Mouse (Mus musculus): Measurements from ENCODE around the gene Ube2m. TPM values are rescaled to one million over a fixed set of nuclear protein-coding genes. Genes with fewer than 3 reads are reported as not detected.
A peak's percentile ranks its signal among the peaks of the same experiment; 100 is the strongest.

Ube2m gene
- polyA plus RNA-seq, 1 experiment from 2014 or later: 180 TPM

GRCm38 (mm10) chr7:13032541-13032940 is 5.5 kb downstream of the Ube2m start:
- ATAC-seq (ENCODE audit: low FRiP score): no peak
- Histone ChIP-seq H3K36me3 (peaks cover 74% of the 10 kb centered on the region), H3K4me1 (peaks cover 32% of the 10 kb centered on the region), H3K27me3 (no peaks in the 10 kb centered on the region), H3K4me3 (no peak overlapping the region), H3K27ac (no peak overlapping the region), H3K9me3 (replicated peaks) (no peaks in the 10 kb centered on the region), H3K9ac (no peak overlapping the region), H3K4me2 (replicated peaks) (no peak overlapping the region)
- 96% methylated on average over 7 of the region's 7 CpGs for WGBS

DNA sequence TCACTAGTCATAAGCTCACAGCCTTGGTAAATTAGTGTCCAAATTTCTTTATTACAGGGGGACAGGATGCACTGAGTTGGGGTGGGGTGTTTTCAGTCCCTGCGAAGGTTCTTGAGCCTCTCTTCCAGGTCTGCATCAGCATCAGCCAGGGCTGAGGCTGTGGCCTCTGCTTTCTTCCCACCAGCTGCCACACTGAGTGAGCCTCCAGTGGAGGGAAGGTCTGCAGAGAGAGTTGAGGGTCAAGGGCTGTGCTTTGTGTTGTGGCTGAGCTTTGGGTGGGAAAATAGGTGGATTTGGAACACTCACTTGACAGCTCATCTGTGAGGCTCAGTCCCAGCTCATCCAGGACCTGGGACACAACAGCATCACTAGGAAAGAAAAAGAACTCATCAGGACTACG is 6.1 kb downstream of the Ube2m start:
- Histone ChIP-seq H3K36me3 (peaks cover 80% of the 10 kb centered on the region), H3K4me2 (replicated peaks) (no peak overlapping the region), H3K4me3 (no peak overlapping the region), H3K27ac (no peak overlapping the region), H3K4me1 (peaks cover 34% of the 10 kb centered on the region), H3K9me3 (replicated peaks) (no peaks in the 10 kb centered on the region), H3K27me3 (no peaks in the 10 kb centered on the region), H3K9ac (no peak overlapping the region)
- no peak for ATAC-seq (ENCODE audit: low FRiP score)
- 91% methylated on average over 2 of the region's 2 CpGs for WGBS

DNA sequence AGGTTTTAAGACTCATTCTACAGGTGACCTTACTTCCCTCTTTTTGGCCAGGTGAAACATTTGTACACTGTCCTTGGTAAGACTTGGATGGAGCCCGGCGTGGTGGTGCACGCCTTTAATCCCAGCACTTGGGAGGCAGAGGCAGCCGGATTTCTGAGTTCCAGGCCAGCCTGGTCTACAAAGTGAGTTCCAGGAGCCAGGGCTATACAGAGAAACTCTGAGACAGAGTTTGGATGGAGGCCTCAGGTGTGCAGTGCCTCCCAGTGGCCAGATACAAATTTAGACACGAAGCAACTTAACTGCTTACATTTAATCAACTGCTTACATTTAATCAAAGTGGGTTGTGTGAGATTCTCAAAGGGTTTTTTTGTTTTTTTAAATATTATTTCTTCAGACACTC is 7.0 kb downstream of the Ube2m start:
- H3K4me3 ChIP-seq: no peak overlapping the region
- H3K9ac ChIP-seq: no peak overlapping the region
- no peak for ATAC-seq (ENCODE audit: low FRiP score)
- peaks cover 34% of the 10 kb centered on the region for H3K4me1 ChIP-seq
- H3K27me3 ChIP-seq: no peaks in the 10 kb centered on the region
- H3K27ac ChIP-seq: no peak overlapping the region
- H3K36me3 ChIP-seq: peaks cover 84% of the 10 kb centered on the region
- no peaks in the 10 kb centered on the region for H3K9me3 ChIP-seq (replicated peaks)
- no peak overlapping the region for H3K4me2 ChIP-seq (replicated peaks)
- whole genome bisulfite sequencing: 73% methylated on average over 5 of the region's 5 CpGs

DNA sequence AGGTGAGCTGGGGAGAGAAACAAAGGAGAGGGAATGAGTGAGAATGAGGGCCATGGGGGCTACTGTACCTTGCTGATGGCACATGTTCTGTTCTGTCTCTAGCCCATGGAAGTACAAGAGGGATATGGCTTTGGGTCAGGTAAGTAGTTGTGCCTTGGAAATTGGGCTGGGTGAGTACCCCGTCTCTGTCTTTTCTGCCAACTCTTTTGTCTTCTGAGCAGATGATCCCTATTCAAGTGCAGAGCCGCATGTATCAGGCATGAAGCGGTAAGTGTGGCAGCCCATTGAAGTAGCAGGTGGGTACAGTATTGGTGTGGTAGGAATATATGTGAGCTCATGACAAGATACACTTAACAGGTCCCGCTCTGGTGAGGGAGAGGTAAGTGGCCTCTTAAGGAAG is 9.1 kb downstream of the Ube2m start:
- Histone ChIP-seq H3K4me2 (replicated peaks) (no peak overlapping the region), H3K36me3 (peaks cover 79% of the 10 kb centered on the region), H3K9ac (no peak overlapping the region), H3K9me3 (replicated peaks) (no peaks in the 10 kb centered on the region), H3K27me3 (no peaks in the 10 kb centered on the region), H3K27ac (no peak overlapping the region), H3K4me1 (peaks cover 34% of the 10 kb centered on the region), H3K4me3 (no peak overlapping the region)
- no peak for ATAC-seq (ENCODE audit: low FRiP score)
- WGBS: 95% methylated on average over 4 of the region's 4 CpGs

- Histone ChIP-seq H3K36me3 (peaks cover 51% of the 10 kb centered on the region), H3K27ac (peak overlapping the region; percentile 100), H3K9ac (peak overlapping the region; percentile 98), H3K4me3 (peak overlapping the region; percentile 97), H3K9me3 (replicated peaks) (no peaks in the 10 kb centered on the region), H3K4me1 (peaks cover 29% of the 10 kb centered on the region), H3K27me3 (no peaks in the 10 kb centered on the region), H3K4me2 (replicated peaks) (peak overlapping the region; percentile 91)
- WGBS: 27% methylated on average over 4 of the region's 4 CpGs
- no peak for ATAC-seq (ENCODE audit: low FRiP score)
Measured at GRCm38 (mm10) chr7:13025511-13026112, 12.5 kb downstream of the Ube2m start.

GRCm38 (mm10) chr7:13024805-13025204 is 13.3 kb downstream of the Ube2m start:
- H3K27ac ChIP-seq: peak overlapping the region; percentile 100
- H3K4me1 ChIP-seq: peaks cover 29% of the 10 kb centered on the region
- H3K4me2 ChIP-seq (replicated peaks): peak overlapping the region; percentile 91
- 0% methylated on average over 37 of the region's 44 CpGs for WGBS
- ATAC-seq (ENCODE audit: low FRiP score): peak; percentile 70
- peaks cover 43% of the 10 kb centered on the region for H3K36me3 ChIP-seq
- H3K9me3 ChIP-seq (replicated peaks): no peaks in the 10 kb centered on the region
- peak overlapping the region; percentile 98 for H3K9ac ChIP-seq
- peak overlapping the region; percentile 97 for H3K4me3 ChIP-seq
- no peaks in the 10 kb centered on the region for H3K27me3 ChIP-seq

DNA sequence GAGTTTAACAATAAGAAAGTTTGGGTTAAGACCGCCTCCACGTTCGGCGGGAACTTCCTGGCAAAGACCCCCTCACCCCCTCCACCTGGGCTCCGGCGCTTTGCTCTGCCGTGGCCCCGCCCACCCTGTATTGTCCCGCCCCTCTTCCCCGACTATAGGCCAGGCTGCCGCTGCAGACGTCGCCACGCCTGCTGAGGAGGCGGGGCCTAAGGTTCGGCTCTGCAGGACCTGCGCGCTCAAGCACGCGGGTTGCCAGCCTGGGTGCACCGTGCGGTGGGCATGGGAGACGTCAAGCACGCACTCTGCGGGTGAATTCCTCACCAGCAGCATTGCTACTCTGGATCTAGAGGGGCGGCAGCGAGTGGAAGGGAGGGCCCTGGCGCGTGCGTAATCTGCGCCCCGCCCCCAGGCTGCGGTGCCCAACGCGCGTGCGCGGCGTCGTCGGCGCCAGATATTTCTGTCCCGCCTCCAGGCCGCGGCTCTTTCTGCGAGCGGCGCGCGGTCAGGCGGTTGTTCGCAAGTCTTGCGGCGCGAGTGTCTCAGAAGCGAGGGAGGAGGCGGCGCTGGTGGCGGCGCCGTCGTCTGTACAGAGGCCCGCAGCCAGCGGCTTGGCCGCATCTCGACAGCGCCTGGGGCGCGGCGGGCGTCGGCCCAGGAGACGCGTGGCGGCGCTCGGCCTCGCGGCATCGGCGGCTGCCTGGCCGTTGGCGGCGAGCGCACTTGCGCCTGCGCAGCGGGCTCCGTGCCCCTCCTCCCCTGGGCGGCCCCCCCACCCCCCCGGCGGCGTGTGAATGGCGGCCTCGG is 13.9 kb downstream of the Ube2m start:
- peaks cover 36% of the 10 kb centered on the region for H3K36me3 ChIP-seq
- no peaks in the 10 kb centered on the region for H3K9me3 ChIP-seq (replicated peaks)
- under 1% methylated on average over 67 of the region's 95 CpGs for WGBS
- peak overlapping the region; percentile 98 for H3K9ac ChIP-seq
- H3K4me2 ChIP-seq (replicated peaks): peak overlapping the region; percentile 91
- peak overlapping the region; percentile 100 for H3K27ac ChIP-seq
- H3K4me1 ChIP-seq: peaks cover 29% of the 10 kb centered on the region
- no peaks in the 10 kb centered on the region for H3K27me3 ChIP-seq
- H3K4me3 ChIP-seq: peak overlapping the region; percentile 97
- ATAC-seq (ENCODE audit: low FRiP score): peak; percentile 83

- peak overlapping the region; percentile 97 for H3K4me3 ChIP-seq
- no peaks in the 10 kb centered on the region for H3K9me3 ChIP-seq (replicated peaks)
- peak overlapping the region; percentile 91 for H3K4me2 ChIP-seq (replicated peaks)
- no peaks in the 10 kb centered on the region for H3K27me3 ChIP-seq
- 4% methylated on average over 31 of the region's 31 CpGs for WGBS
- H3K4me1 ChIP-seq: peaks cover 29% of the 10 kb centered on the region
- peaks cover 24% of the 10 kb centered on the region for H3K36me3 ChIP-seq
- peak; percentile 59 for ATAC-seq (ENCODE audit: low FRiP score)
- H3K27ac ChIP-seq: peak overlapping the region; percentile 100
- peak overlapping the region; percentile 98 for H3K9ac ChIP-seq
Measured at GRCm38 (mm10) chr7:13022773-13023535, 15.1 kb downstream of the Ube2m start.

DNA sequence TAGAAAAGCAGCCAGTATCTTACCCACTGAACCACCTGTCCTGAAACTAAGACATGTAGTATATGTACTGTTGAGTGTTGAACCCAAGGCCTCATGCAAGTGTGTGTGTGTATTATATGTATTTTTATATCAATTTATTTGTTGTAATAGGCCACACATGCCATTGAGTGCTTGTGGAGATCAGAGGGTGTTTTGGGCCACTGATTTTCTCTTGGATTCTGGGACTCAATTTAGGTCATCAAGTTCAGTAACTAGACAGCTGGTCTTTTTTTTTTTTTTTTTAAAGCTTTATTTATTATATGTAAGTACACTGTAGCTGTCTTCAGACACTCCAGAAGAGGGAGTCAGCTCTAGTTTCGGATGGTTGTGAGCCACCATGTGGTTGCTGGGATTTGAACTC is 22.9 kb downstream of the Ube2m start:
- H3K4me2 ChIP-seq (replicated peaks): no peak overlapping the region
- no peak overlapping the region for H3K4me3 ChIP-seq
- peaks cover 4% of the 10 kb centered on the region; the same call in 1 of the 2 replicates for H3K27me3 ChIP-seq
- H3K9me3 ChIP-seq (replicated peaks): no peaks in the 10 kb centered on the region
- WGBS: 76% methylated on average over 1 of the region's 1 CpGs
- no peak overlapping the region for H3K27ac ChIP-seq
- peaks cover 5% of the 10 kb centered on the region for H3K4me1 ChIP-seq
- ATAC-seq (ENCODE audit: low FRiP score): no peak
- H3K36me3 ChIP-seq: no peaks in the 10 kb centered on the region
- no peak overlapping the region for H3K9ac ChIP-seq

- H3K4me2 ChIP-seq (replicated peaks): no peak overlapping the region
- H3K27me3 ChIP-seq: peaks cover 4% of the 10 kb centered on the region; the same call in 1 of the 2 replicates
- 27% methylated on average over 6 of the region's 6 CpGs for WGBS
- no peak overlapping the region for H3K9ac ChIP-seq
- no peaks in the 10 kb centered on the region for H3K36me3 ChIP-seq
- no peak overlapping the region for H3K27ac ChIP-seq
- no peaks in the 10 kb centered on the region for H3K9me3 ChIP-seq (replicated peaks)
- H3K4me1 ChIP-seq: peaks cover 6% of the 10 kb centered on the region
- ATAC-seq (ENCODE audit: low FRiP score): no peak
- H3K4me3 ChIP-seq: no peak overlapping the region
Measured at GRCm38 (mm10) chr7:13014275-13014839, 23.7 kb downstream of the Ube2m start.

DNA sequence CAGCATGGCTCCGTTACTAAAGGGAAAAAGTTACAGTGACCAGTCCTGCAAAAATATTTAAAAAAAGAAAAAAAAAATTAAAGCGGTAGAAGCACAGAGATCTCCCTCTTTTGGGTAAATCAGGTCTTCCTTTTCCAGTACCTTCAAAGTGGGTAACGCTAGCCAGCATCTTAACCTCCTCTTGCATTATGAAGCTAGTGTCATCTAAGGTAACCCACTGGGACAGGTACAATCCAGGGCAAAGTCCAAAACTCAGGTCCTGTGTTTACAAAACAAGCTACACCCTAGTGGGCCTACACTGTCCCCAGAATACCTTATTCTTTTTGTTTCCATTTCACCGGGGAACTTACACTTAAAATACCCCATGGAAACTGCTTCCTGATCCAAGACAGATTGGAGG is 24.4 kb downstream of the Ube2m start:
- Histone ChIP-seq H3K4me3 (no peak overlapping the region), H3K9ac (no peak overlapping the region), H3K36me3 (no peaks in the 10 kb centered on the region), H3K4me2 (replicated peaks) (no peak overlapping the region), H3K27me3 (peaks cover 4% of the 10 kb centered on the region; the same call in 1 of the 2 replicates), H3K4me1 (peaks cover 9% of the 10 kb centered on the region), H3K27ac (no peak overlapping the region), H3K9me3 (replicated peaks) (no peaks in the 10 kb centered on the region)
- ATAC-seq (ENCODE audit: low FRiP score): no peak
- 60% methylated on average over 4 of the region's 4 CpGs for WGBS

Data from hindbrain, embryonic 12.5 days (tissue).